Mouse (Mus musculus) neural tube, embryonic 12.5 days (tissue): ENCODE measurements at regions not wholly inside any gene's neighbourhood (a gene's known extent, or its start where the extent isn't known, plus 50 kb on each side); places are given as distances from the start of the nearest gene placed in this dataset.
A peak's percentile ranks its signal among the peaks of the same experiment; 100 is the strongest.

Source experiments
- ATAC-seq: fragments of 200-750 bp; cut with Nextera tagmentation; 2 replicates; pipeline ENCODE4 v1.8.0; 2017; ENCODE audit warnings: low read depth, mild to moderate bottlenecking, moderate TSS enrichment, moderate library complexity; ENCODE audit not compliant: low FRiP score
- H3K27ac ChIP-seq: fragments of 300-500 bp; sonication (generic); 2 replicates; pipeline ENCODE4 v1.5.1; 2016
- H3K27me3 ChIP-seq: fragments of 300-500 bp; sonication (generic); replicated peaks from 2 replicates; pipeline ENCODE4 v1.6.1; 2016; ENCODE audit warnings: mild to moderate bottlenecking
- H3K36me3 ChIP-seq: fragments of 300-500 bp; sonication (generic); 2 replicates; pipeline ENCODE4 v1.6.1; 2016; ENCODE audit warnings: mild to moderate bottlenecking
- H3K4me1 ChIP-seq: fragments of 300-500 bp; sonication (generic); 2 replicates; pipeline ENCODE4 v1.6.1; 2016
- H3K4me2 ChIP-seq: fragments of 300-500 bp; sonication (generic); replicated peaks from 2 replicates; pipeline ENCODE4 v1.6.1; 2016; ENCODE audit warnings: mild to moderate bottlenecking
- H3K4me3 ChIP-seq: fragments of 300-500 bp; sonication (generic); 2 replicates; pipeline ENCODE4 v1.5.1; 2016
- H3K9ac ChIP-seq: fragments of 300-500 bp; sonication (generic); 2 replicates; pipeline ENCODE4 v1.6.1; 2016; ENCODE audit warnings: mild to moderate bottlenecking
- H3K9me3 ChIP-seq: fragments of 300-500 bp; sonication (generic); 2 replicates; pipeline ENCODE4 v1.6.1; 2016; ENCODE audit warnings: mild to moderate bottlenecking
- WGBS: fragments of 180-500 bp; shearing (Covaris S2); methylation state at CpG from one replicate; pipeline ENCODE4 v1.1.7; 2016; 5-methylcytosine and 5-hydroxymethylcytosine counted together

- no peak overlapping the region for H3K27ac ChIP-seq
- H3K4me3 ChIP-seq = no peak overlapping the region
- H3K4me2 ChIP-seq = no peak overlapping the region
- H3K27me3 ChIP-seq = no peaks in the 10 kb centered on the region
- ATAC-seq = no peak
- H3K9me3 ChIP-seq = no peaks in the 10 kb centered on the region
- no peaks in the 10 kb centered on the region for H3K4me1 ChIP-seq
- H3K36me3 ChIP-seq = no peaks in the 10 kb centered on the region
- H3K9ac ChIP-seq = no peak overlapping the region
- whole genome bisulfite sequencing = 48% methylated on average over 4 of the region's 4 CpGs
These were observed 143.1 kb upstream of the Smarca2 start for GRCm38 (mm10) chr19:26461712-26462111.

GRCm38 (mm10) chr19:26465228-26465627 lies 139.6 kb upstream of the Smarca2 start:
- no peak overlapping the region for H3K4me2 ChIP-seq
- H3K4me3 ChIP-seq = no peak overlapping the region
- 54% methylated on average over 2 of the region's 2 CpGs for WGBS
- H3K9ac ChIP-seq = no peak overlapping the region
- H3K4me1 ChIP-seq = peaks cover 4% of the 10 kb centered on the region; the same call in 1 of the 2 replicates
- H3K36me3 ChIP-seq = no peaks in the 10 kb centered on the region
- no peaks in the 10 kb centered on the region for H3K9me3 ChIP-seq
- no peaks in the 10 kb centered on the region for H3K27me3 ChIP-seq
- ATAC-seq = 0 out of 2 replicates have a peak, but pooled peaks have one; percentile 50
- no peak overlapping the region for H3K27ac ChIP-seq

GRCm38 (mm10) chr19:26466244-26466643 lies 138.6 kb upstream of the Smarca2 start:
- ATAC-seq = no peak
- no peaks in the 10 kb centered on the region for H3K36me3 ChIP-seq
- H3K9ac ChIP-seq = no peak overlapping the region
- peaks cover 4% of the 10 kb centered on the region; the same call in 1 of the 2 replicates for H3K4me1 ChIP-seq
- no peaks in the 10 kb centered on the region for H3K9me3 ChIP-seq
- H3K27me3 ChIP-seq = no peaks in the 10 kb centered on the region
- no peak overlapping the region for H3K4me3 ChIP-seq
- H3K27ac ChIP-seq = no peak overlapping the region
- H3K4me2 ChIP-seq = no peak overlapping the region
- 90% methylated on average over 4 of the region's 4 CpGs for WGBS

- no peak for ATAC-seq
These were observed 137.6 kb upstream of the Smarca2 start for GRCm38 (mm10) chr19:26467179-26467651.

GRCm38 (mm10) chr19:26472659-26473058 lies 132.2 kb upstream of the Smarca2 start:
- Histone ChIP-seq H3K9me3 (no peaks in the 10 kb centered on the region), H3K9ac (no peak overlapping the region), H3K36me3 (no peaks in the 10 kb centered on the region), H3K4me1 (no peaks in the 10 kb centered on the region), H3K4me2 (no peak overlapping the region), H3K4me3 (no peak overlapping the region), H3K27ac (no peak overlapping the region), H3K27me3 (no peaks in the 10 kb centered on the region)
- 68% methylated on average over 1 of the region's 1 CpGs for WGBS
- no peak for ATAC-seq

More at GRCm38 (mm10) chr19:26467179-26467651, 137.6 kb upstream of the Smarca2 start:
- WGBS = 54% methylated on average over 5 of the region's 5 CpGs
- Histone ChIP-seq H3K27ac (no peak overlapping the region), H3K27me3 (no peaks in the 10 kb centered on the region), H3K36me3 (no peaks in the 10 kb centered on the region), H3K4me3 (no peak overlapping the region), H3K9ac (no peak overlapping the region), H3K4me1 (peaks cover 4% of the 10 kb centered on the region; the same call in 1 of the 2 replicates), H3K4me2 (no peak overlapping the region), H3K9me3 (no peaks in the 10 kb centered on the region)

- H3K36me3 ChIP-seq = no peaks in the 10 kb centered on the region
- no peaks in the 10 kb centered on the region for H3K27me3 ChIP-seq
- H3K4me1 ChIP-seq = no peaks in the 10 kb centered on the region
- no peak overlapping the region for H3K27ac ChIP-seq
- WGBS = 93% methylated on average over 3 of the region's 3 CpGs
- H3K9me3 ChIP-seq = no peaks in the 10 kb centered on the region
- ATAC-seq = no peak
- no peak overlapping the region for H3K4me2 ChIP-seq
- no peak overlapping the region for H3K4me3 ChIP-seq
- no peak overlapping the region for H3K9ac ChIP-seq
These were observed 131.6 kb upstream of the Smarca2 start for GRCm38 (mm10) chr19:26473211-26473610.

- Histone ChIP-seq H3K4me3 (no peak overlapping the region), H3K27me3 (no peaks in the 10 kb centered on the region), H3K27ac (no peak overlapping the region), H3K36me3 (no peaks in the 10 kb centered on the region), H3K4me2 (no peak overlapping the region), H3K4me1 (no peaks in the 10 kb centered on the region; the same call in 1 of the 2 replicates), H3K9ac (no peak overlapping the region), H3K9me3 (no peaks in the 10 kb centered on the region)
- ATAC-seq = no peak
- 67% methylated on average over 2 of the region's 2 CpGs for WGBS
These were observed 129.7 kb upstream of the Smarca2 start for GRCm38 (mm10) chr19:26475197-26475596.

DNA sequence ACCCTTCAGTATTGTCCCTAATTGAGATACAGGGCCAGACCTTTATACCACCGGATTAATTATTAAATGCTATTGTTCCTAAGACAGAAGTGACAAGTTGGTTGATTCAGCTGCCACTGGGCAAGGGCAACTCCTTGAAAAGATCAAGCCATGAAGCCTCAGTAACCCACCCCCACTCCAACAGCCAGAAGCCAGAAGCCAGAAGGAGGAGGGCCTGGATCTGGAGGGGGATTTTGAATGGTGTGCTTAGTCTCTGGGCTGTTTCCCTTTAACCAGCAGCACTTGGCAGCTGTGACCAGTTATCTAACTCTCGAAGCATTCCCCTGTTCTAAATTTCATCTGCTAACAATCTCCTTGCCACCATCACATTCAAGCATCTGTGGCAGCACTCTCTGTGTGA lies 129.1 kb upstream of the Smarca2 start:
- H3K9me3 ChIP-seq = no peaks in the 10 kb centered on the region
- ATAC-seq = no peak
- no peak overlapping the region for H3K4me3 ChIP-seq
- H3K9ac ChIP-seq = no peak overlapping the region
- 59% methylated on average over 2 of the region's 2 CpGs for WGBS
- H3K4me2 ChIP-seq = no peak overlapping the region
- H3K27ac ChIP-seq = no peak overlapping the region
- no peaks in the 10 kb centered on the region; the same call in 1 of the 2 replicates for H3K4me1 ChIP-seq
- no peaks in the 10 kb centered on the region for H3K27me3 ChIP-seq
- H3K36me3 ChIP-seq = no peaks in the 10 kb centered on the region

DNA sequence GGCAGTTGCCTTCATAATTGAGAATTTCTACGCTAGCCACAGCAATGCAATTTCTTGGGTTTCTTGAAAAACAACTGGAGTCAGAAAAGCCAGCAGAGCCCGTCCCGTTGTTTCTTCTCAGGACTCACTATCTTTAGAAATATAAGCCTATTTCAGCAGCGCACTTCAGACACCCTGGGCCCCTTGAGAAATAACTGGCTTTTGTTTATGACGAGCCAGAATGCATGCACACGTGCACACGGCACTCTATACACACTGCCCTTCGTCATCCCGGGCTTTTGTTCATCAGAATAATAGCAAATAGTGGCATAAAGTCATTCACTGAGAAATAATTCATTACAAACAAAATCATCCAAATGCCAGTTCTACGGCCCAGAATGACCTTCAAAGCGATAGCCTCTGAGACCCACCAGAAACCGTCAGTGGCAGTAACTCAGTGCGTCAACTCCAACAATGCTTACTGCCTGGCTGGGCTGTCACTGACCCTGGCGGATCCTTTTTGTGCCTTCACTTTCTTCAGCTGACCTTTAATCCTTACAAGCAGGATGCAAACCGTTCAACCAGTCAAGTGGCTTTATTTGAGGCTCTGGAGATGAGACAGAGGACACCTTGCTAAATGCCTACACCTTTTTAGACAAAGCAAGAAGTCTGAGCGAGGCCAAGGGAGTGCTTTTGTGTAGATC lies 126.7 kb upstream of the Smarca2 start:
- WGBS = 31% methylated on average over 16 of the region's 16 CpGs
- ATAC-seq = peak; percentile 63
- H3K4me3 ChIP-seq = no peak overlapping the region
- H3K9me3 ChIP-seq = no peaks in the 10 kb centered on the region
- H3K9ac ChIP-seq = no peak overlapping the region
- no peaks in the 10 kb centered on the region for H3K36me3 ChIP-seq
- H3K27ac ChIP-seq = no peak overlapping the region
- H3K27me3 ChIP-seq = no peaks in the 10 kb centered on the region
- H3K4me2 ChIP-seq = peak overlapping the region; percentile 20
- H3K4me1 ChIP-seq = no peaks in the 10 kb centered on the region; the same call in 1 of the 2 replicates

- H3K27ac ChIP-seq = no peak overlapping the region
- no peaks in the 10 kb centered on the region for H3K27me3 ChIP-seq
- no peaks in the 10 kb centered on the region for H3K9me3 ChIP-seq
- H3K4me1 ChIP-seq = no peaks in the 10 kb centered on the region
- H3K9ac ChIP-seq = no peak overlapping the region
- H3K4me2 ChIP-seq = no peak overlapping the region
- WGBS = 75% methylated on average over 3 of the region's 3 CpGs
- H3K36me3 ChIP-seq = no peaks in the 10 kb centered on the region
- H3K4me3 ChIP-seq = no peak overlapping the region
- no peak for ATAC-seq
These were observed 120.5 kb upstream of the Smarca2 start for GRCm38 (mm10) chr19:26484322-26484721.

DNA sequence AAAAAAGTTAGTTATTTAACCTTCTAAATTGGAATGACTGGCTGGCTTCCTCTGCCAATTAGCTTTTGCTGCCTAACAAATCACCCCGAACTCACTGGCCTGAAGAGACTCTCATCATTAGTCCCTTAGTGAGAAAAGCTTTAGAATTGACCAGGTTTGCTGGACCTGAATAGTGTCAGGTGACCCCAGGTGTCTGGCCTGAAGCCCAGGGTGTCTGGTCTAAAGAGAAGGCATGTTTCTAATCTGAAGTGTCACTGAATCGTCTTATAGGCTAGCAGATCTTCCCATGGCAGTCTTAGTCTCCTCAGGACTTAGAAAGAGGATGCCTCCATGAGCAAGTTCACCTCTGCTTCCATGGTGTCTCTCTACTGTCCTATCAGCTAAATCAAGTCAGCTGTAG lies 112.0 kb upstream of the Smarca2 start:
- Histone ChIP-seq H3K9me3 (no peaks in the 10 kb centered on the region), H3K9ac (no peak overlapping the region), H3K27ac (no peak overlapping the region), H3K4me1 (no peaks in the 10 kb centered on the region), H3K27me3 (no peaks in the 10 kb centered on the region), H3K4me3 (no peak overlapping the region), H3K36me3 (no peaks in the 10 kb centered on the region), H3K4me2 (no peak overlapping the region)
- 76% methylated on average over 2 of the region's 2 CpGs for WGBS
- no peak for ATAC-seq

- no peaks in the 10 kb centered on the region for H3K4me1 ChIP-seq
- no peak overlapping the region for H3K27ac ChIP-seq
- H3K9me3 ChIP-seq = no peaks in the 10 kb centered on the region
- H3K27me3 ChIP-seq = no peaks in the 10 kb centered on the region
- no peak overlapping the region for H3K4me2 ChIP-seq
- ATAC-seq = no peak
- H3K9ac ChIP-seq = no peak overlapping the region
- no peak overlapping the region for H3K4me3 ChIP-seq
- no peaks in the 10 kb centered on the region for H3K36me3 ChIP-seq
These were observed 103.8 kb upstream of the Smarca2 start for GRCm38 (mm10) chr19:26501064-26501463.

GRCm38 (mm10) chr19:26504027-26504426 lies 100.8 kb upstream of the Smarca2 start:
- H3K4me1 ChIP-seq = no peaks in the 10 kb centered on the region
- H3K9ac ChIP-seq = no peak overlapping the region
- no peak for ATAC-seq
- no peak overlapping the region for H3K4me2 ChIP-seq
- H3K36me3 ChIP-seq = no peaks in the 10 kb centered on the region
- no peak overlapping the region for H3K27ac ChIP-seq
- H3K27me3 ChIP-seq = no peaks in the 10 kb centered on the region
- 95% methylated on average over 2 of the region's 2 CpGs for WGBS
- H3K4me3 ChIP-seq = no peak overlapping the region
- H3K9me3 ChIP-seq = no peaks in the 10 kb centered on the region
